Mouse (Mus musculus): ENCODE data around the gene Pawr.
"Not testable (repeated sequence)": the region's sequence is repeated elsewhere in the genome, so short reads cannot be mapped to it uniquely, and the experiment has no call there.

Pawr gene

GRCm38 (mm10) chr10:108343734-108344133 is 11.8 kb downstream of the Pawr start:
- in situ Hi-C loops (cut with MboI; ENCODE audit: low pct_unique_long_range_greater_than_20kb in 1 of 2, low sequenced_read_pairs in 2 of 2, unreplicated experiment in 1 of 2), result loop anchor here in 1 of 2 experiments (5.0 kb wide), 1 partner anchor 74 kb away; no protein-coding TSS in a partner anchor

GRCm38 (mm10) chr10:108345123-108345522 is 13.2 kb downstream of the Pawr start:
- in situ Hi-C loops (cut with MboI; ENCODE audit: low pct_unique_long_range_greater_than_20kb in 1 of 2, low sequenced_read_pairs in 2 of 2, unreplicated experiment in 1 of 2), result no loop called here

DNA sequence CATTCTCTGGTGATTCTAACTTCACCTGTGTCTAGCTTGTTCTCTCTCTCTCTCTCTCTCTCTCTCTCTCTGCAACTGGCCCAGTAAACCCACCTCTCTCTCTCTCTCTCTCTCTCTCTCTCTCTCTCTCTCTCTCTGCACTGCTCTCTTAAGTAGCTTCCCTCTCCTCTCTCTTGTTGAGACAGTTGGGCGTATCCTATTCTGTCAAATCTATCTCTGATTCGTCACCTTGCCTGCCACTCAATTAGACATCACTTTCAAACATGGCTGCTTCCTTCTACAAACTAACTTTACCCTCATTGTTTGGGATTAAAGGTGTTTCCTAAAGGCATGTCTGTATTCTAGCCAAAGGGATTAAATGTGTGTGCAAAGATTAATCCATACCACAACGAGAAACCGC is 14.4 kb downstream of the Pawr start:
- in situ Hi-C loops (cut with MboI; ENCODE audit: low pct_unique_long_range_greater_than_20kb in 1 of 2, low sequenced_read_pairs in 2 of 2, unreplicated experiment in 1 of 2), result not testable (repeated sequence)

- in situ Hi-C loops (cut with MboI; ENCODE audit: low pct_unique_long_range_greater_than_20kb in 1 of 2, low sequenced_read_pairs in 2 of 2, unreplicated experiment in 1 of 2), result no loop called here
These were observed 18.5 kb downstream of the Pawr start for GRCm38 (mm10) chr10:108350125-108351070.

- in situ Hi-C loops (cut with MboI; ENCODE audit: low pct_unique_long_range_greater_than_20kb in 1 of 2, low sequenced_read_pairs in 2 of 2, unreplicated experiment in 1 of 2), result no loop called here
These were observed 21.0 kb downstream of the Pawr start for GRCm38 (mm10) chr10:108352944-108353343.

DNA sequence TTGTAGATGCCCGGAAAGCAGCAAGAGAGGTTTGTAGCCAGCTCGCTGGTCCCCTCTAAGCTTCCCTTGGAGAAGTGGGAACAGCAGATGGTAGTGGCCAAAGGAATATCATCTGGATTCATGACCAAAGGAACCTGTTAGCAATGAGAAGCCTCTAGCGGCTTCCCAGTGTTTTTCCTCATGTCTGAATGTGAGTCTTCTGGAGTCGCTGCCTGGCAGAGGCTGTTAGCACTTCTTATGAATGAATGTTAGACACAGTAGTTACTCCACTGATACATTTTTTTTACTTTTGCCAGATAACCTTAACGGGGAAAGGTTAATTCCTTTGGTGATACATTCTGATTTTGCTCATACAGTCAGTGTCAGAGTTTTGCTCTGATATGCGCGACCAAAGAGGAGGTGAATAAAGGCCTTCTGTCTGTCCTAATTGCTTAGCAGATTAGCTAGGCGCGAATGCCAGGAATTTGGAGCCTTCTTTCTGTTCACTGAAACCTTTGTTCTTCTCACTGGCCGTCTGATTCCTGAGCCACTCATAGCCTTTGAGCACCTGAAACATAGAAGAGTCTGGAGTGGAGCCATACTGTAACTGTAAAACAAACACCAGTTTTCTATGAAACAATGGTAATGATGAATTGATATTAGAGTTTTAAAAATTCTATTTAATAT is 22.9 kb downstream of the Pawr start:
- in situ Hi-C loops (cut with MboI; ENCODE audit: low pct_unique_long_range_greater_than_20kb in 1 of 2, low sequenced_read_pairs in 2 of 2, unreplicated experiment in 1 of 2), result no loop called here

DNA sequence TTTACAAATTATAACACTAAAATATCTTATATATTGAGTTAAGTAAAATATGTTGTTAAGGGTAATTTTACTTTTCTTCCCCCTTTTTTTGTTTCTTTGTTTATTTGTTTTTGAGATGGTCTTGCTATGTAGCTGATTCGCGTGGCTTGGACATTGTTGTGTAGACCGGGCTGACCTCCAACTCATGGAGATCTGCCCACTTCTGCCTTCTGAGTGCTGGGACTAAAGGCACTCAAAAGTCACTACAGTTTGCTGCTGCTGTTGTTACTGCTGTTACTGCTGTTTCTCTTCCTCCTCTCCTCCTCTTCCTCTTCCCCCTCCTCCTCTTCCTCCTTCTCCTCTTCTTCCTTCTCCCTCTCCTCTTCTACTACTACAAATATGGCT is 23.5 kb downstream of the Pawr start:
- in situ Hi-C loops (cut with MboI; ENCODE audit: low pct_unique_long_range_greater_than_20kb in 1 of 2, low sequenced_read_pairs in 2 of 2, unreplicated experiment in 1 of 2), result no loop called here

- in situ Hi-C loops (cut with MboI; ENCODE audit: low pct_unique_long_range_greater_than_20kb in 1 of 2, low sequenced_read_pairs in 2 of 2, unreplicated experiment in 1 of 2), result no loop called here
These were observed 24.8 kb downstream of the Pawr start for GRCm38 (mm10) chr10:108356601-108357187.

- in situ Hi-C loops (cut with MboI; ENCODE audit: low pct_unique_long_range_greater_than_20kb in 1 of 2, low sequenced_read_pairs in 2 of 2, unreplicated experiment in 1 of 2), result no loop called here
These were observed 28.1 kb downstream of the Pawr start for GRCm38 (mm10) chr10:108359974-108360373.

GRCm38 (mm10) chr10:108360801-108361200 is 28.9 kb downstream of the Pawr start:
- in situ Hi-C loops (cut with MboI; ENCODE audit: low pct_unique_long_range_greater_than_20kb in 1 of 2, low sequenced_read_pairs in 2 of 2, unreplicated experiment in 1 of 2), result no loop called here

DNA sequence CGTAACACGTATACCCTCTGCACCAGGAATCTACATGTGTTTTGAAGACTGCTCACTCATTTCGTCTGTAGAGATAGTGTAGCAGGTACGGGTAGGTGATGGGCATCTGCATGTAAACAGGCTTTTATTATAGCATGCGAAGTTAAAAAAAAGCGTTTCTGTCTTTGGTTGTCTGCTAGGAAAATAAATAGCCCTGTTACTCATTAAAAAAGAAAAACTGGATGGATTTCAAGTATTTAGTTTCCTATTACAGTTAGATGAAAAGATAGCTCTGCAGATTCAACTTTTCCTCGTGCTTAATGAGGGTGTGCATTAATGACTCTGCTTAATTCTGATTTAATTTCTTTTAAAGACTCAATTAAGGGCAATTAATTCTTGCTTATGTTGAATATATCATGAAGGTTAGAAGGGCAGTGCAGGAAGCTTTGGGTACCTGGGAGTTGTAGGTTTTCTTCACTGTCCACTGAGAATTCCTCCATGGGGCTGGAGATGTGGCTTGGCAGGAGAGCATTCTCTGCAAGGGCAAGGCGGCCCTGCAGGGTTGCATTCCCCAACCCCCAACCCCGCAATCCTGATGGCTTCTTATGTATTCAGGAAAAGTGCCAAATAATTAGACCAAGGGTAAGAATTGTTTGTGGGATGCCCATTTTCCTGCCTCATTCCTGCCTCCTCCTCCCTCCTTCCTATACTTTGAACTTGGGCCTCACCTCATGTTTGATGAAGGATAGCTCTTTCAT is 29.7 kb downstream of the Pawr start:
- in situ Hi-C loops (cut with MboI; ENCODE audit: low pct_unique_long_range_greater_than_20kb in 1 of 2, low sequenced_read_pairs in 2 of 2, unreplicated experiment in 1 of 2), result no loop called here

DNA sequence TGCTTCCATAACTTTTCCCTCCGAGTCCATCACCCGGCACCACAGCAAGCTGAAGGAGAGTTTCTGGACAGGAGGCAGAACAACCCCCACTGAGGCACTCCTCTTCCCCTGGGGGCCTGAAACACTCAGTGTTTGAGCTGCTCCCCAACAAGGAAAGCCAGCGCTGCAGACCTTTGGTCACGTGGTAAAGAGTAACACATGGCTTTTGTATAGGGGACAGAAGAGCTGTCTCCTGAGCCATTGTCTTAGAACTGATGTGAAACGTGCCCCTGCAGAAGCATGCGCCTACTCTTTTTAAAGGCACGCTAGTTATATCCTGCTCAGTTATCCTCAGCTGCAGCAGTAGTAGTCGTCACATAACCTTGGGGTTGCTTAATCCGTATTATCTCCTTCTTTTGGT is 32.0 kb downstream of the Pawr start:
- in situ Hi-C loops (cut with MboI; ENCODE audit: low pct_unique_long_range_greater_than_20kb in 1 of 2, low sequenced_read_pairs in 2 of 2, unreplicated experiment in 1 of 2), result no loop called here

DNA sequence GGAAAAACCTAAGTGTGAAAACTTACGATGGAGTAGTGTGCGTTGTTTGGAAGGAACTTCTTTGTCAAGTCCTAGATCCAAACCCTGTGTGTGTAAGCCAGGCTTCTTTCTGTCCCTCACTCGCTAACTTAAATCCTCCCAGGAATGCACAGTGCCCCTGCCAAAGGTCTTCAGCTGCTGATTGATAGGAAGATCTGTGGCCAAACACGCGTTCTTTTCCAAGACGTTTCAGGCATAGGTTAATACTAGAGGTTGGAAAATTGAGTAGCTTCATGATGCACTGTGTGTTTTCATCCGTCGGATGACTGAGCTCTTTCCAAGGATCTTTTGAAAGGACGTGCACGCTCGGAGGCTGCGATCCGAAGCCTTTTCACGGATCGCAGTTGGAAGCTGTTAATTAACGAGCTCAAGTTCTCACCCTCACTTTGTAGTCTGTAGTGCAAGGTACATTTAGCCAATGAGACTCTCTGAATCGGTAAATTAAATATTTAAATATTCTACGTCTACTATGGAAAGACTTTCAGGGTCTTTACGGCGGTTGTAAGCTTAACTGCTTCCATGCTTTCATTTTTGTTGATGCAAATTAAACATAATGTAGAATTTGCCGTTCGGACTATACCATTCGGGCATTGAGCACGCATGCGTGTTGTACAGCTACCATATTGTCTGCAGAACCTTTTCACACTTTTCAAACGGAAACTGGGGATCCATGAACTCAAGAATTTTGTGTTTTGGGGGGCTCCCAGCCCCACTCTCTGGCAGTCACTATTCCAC is 33.2 kb downstream of the Pawr start:
- in situ Hi-C loops (cut with MboI; ENCODE audit: low pct_unique_long_range_greater_than_20kb in 1 of 2, low sequenced_read_pairs in 2 of 2, unreplicated experiment in 1 of 2), result no loop called here

GRCm38 (mm10) chr10:108366251-108366650 is 34.3 kb downstream of the Pawr start:
- in situ Hi-C loops (cut with MboI; ENCODE audit: low pct_unique_long_range_greater_than_20kb in 1 of 2, low sequenced_read_pairs in 2 of 2, unreplicated experiment in 1 of 2), result no loop called here

DNA sequence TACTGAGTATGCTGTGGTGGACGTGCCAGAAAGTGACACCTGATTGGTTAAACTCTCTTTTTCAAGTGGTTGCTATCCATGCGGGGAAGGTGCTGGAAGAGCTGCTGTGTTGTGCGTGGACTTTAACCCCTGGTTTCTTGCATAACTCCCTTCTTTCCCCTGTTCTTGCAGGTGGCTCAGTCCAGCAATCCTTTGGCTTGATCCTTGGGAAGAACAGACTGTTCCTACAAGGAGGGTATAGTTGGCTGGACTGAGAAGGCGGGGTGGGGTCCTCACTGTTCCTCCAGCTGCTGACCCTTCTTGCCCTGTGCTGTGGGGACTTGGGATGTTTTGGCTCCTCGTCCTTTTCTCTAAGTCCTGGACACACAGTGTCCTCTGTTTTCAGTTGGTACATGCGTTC is 36.4 kb downstream of the Pawr start:
- in situ Hi-C loops (cut with MboI; ENCODE audit: low pct_unique_long_range_greater_than_20kb in 1 of 2, low sequenced_read_pairs in 2 of 2, unreplicated experiment in 1 of 2), result no loop called here

- in situ Hi-C loops (cut with MboI; ENCODE audit: low pct_unique_long_range_greater_than_20kb in 1 of 2, low sequenced_read_pairs in 2 of 2, unreplicated experiment in 1 of 2), result no loop called here
These were observed 40.3 kb downstream of the Pawr start for GRCm38 (mm10) chr10:108372258-108372657.

GRCm38 (mm10) chr10:108372858-108373257 is 40.9 kb downstream of the Pawr start:
- in situ Hi-C loops (cut with MboI; ENCODE audit: low pct_unique_long_range_greater_than_20kb in 1 of 2, low sequenced_read_pairs in 2 of 2, unreplicated experiment in 1 of 2), result no loop called here

- in situ Hi-C loops (cut with MboI; ENCODE audit: low pct_unique_long_range_greater_than_20kb in 1 of 2, low sequenced_read_pairs in 2 of 2, unreplicated experiment in 1 of 2), result no loop called here
These were observed 43.9 kb downstream of the Pawr start for GRCm38 (mm10) chr10:108375796-108376195.

All from mouse embryonic stem cell (cell line).